Mouse (Mus musculus) midbrain, embryonic 11.5 days (tissue): ENCODE measurements around the gene Sema3g. TPM values are rescaled to one million over a fixed set of nuclear protein-coding genes. Genes with fewer than 3 reads are reported as not detected.

ENCODE experiments used
- ATAC-seq: fragments of 200-750 bp; cut with Nextera tagmentation; 2 replicates; pipeline ENCODE4 v1.8.0; 2017; ENCODE audit warnings: moderate TSS enrichment, moderate library complexity; ENCODE audit not compliant: low FRiP score
- DNase-seq: peaks from one replicate; pipeline ENCODE4 v3.0.0; 2015; ENCODE audit warnings: low spot score; ENCODE audit errors: missing footprints
- H3K27ac ChIP-seq: fragments of 300-500 bp; sonication (generic); 2 replicates; pipeline ENCODE4 v1.5.1; 2014; ENCODE audit warnings: low read depth, low read length
- H3K27me3 ChIP-seq: fragments of 300-500 bp; sonication (generic); 2 replicates; pipeline ENCODE4 v1.6.1; 2014; ENCODE audit warnings: mild to moderate bottlenecking, low read length, moderate library complexity, mixed read lengths; ENCODE audit not compliant: control insufficient read depth, insufficient read depth
- H3K36me3 ChIP-seq: fragments of 300-500 bp; sonication (generic); 2 replicates; pipeline ENCODE4 v1.6.1; 2014; ENCODE audit warnings: mild to moderate bottlenecking, low read length, moderate library complexity, mixed read lengths; ENCODE audit not compliant: control insufficient read depth, insufficient read depth
- H3K4me1 ChIP-seq: fragments of 300-500 bp; sonication (generic); 2 replicates; pipeline ENCODE4 v1.6.1; 2014; ENCODE audit warnings: low read length; ENCODE audit not compliant: control insufficient read depth, insufficient read depth
- H3K4me2 ChIP-seq: fragments of 300-500 bp; sonication (generic); 2 replicates; pipeline ENCODE4 v1.6.1; 2014; ENCODE audit warnings: mild to moderate bottlenecking, moderate library complexity
- H3K4me3 ChIP-seq: fragments of 300-500 bp; sonication (generic); 2 replicates; pipeline ENCODE4 v1.5.1; 2014; ENCODE audit warnings: low read depth, low read length
- H3K9ac ChIP-seq: fragments of 300-500 bp; sonication (generic); 2 replicates; pipeline ENCODE4 v1.6.1; 2014; ENCODE audit warnings: low read length
- H3K9me3 ChIP-seq: fragments of 300-500 bp; sonication (generic); 2 replicates; pipeline ENCODE4 v1.6.1; 2016; ENCODE audit warnings: low read length; ENCODE audit not compliant: control insufficient read depth
- WGBS: fragments of 180-500 bp; shearing (Covaris S2); extraction: QIAGEN DNeasy Blood & Tissue Kit; methylation state at CpG from one replicate; pipeline ENCODE4 v1.1.7; 2014; 5-methylcytosine and 5-hydroxymethylcytosine counted together
- polyA plus RNA-seq: library from polyadenylated mRNA; unstranded; fragments of >200 nt; fragmentation: Nextera tagmentation; extraction: Ambion mirVana; gene quantifications from 2 replicates; pipeline ENCODE4 v1.2.1, GENCODE M21; 2014

The Sema3g gene
- polyA plus RNA-seq, 1 experiment from 2014 or later = 0.37 TPM

- DNase-seq = peak; percentile 94
- peak overlapping the region; percentile 16; the same call in 1 of the 2 replicates for H3K4me3 ChIP-seq
- 14% methylated on average over 28 of the region's 28 CpGs for WGBS
- H3K36me3 ChIP-seq = no peaks in the 10 kb centered on the region
- H3K9me3 ChIP-seq = no peaks in the 10 kb centered on the region
- H3K27ac ChIP-seq = no peak overlapping the region; the same call in 1 of the 2 replicates
- no peaks in the 10 kb centered on the region for H3K27me3 ChIP-seq
- H3K9ac ChIP-seq = peak overlapping the region; percentile 28
- H3K4me1 ChIP-seq = peaks cover 21% of the 10 kb centered on the region
- peak; percentile 62 for ATAC-seq
- H3K4me2 ChIP-seq = peak overlapping the region; percentile 44
Measured at GRCm38 (mm10) chr14:31269456-31270100, 51.9 kb downstream of the Sema3g start.

DNA sequence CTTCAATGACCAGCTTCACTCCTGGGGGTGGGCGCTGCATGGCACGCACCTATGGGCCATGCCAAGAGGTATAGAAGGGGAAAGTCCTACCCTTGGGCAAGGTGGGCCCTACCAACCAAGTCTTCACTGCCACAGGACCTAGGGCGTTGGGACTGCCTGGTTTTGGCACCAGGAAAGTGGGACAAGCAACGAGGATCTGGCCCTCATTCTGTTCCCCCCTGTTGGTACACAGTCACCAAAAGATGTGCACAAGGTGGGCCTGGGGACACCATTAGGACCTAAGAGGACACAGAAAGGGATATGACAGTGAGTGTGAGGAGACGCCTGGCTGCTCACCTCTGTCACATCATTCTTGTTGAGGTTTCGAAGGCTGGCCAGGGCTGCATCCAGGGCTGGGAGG is 53.5 kb downstream of the Sema3g start:
- no peak overlapping the region for H3K4me2 ChIP-seq
- no peak overlapping the region for H3K4me3 ChIP-seq
- H3K36me3 ChIP-seq = no peaks in the 10 kb centered on the region
- WGBS = 93% methylated on average over 6 of the region's 6 CpGs
- no peak for DNase-seq
- H3K9me3 ChIP-seq = no peaks in the 10 kb centered on the region
- H3K4me1 ChIP-seq = peaks cover 21% of the 10 kb centered on the region
- H3K27me3 ChIP-seq = no peaks in the 10 kb centered on the region
- no peak overlapping the region for H3K9ac ChIP-seq
- no peak overlapping the region for H3K27ac ChIP-seq
- no peak for ATAC-seq

GRCm38 (mm10) chr14:31272164-31272563 is 54.5 kb downstream of the Sema3g start:
- Histone ChIP-seq H3K4me3 (no peak overlapping the region), H3K9ac (no peak overlapping the region), H3K27me3 (no peaks in the 10 kb centered on the region), H3K27ac (no peak overlapping the region), H3K4me1 (peaks cover 21% of the 10 kb centered on the region), H3K36me3 (no peaks in the 10 kb centered on the region), H3K4me2 (no peak overlapping the region), H3K9me3 (no peaks in the 10 kb centered on the region)
- DNase-seq (peak; percentile 98), ATAC-seq (peak; percentile 18; the same call in 1 of the 2 replicates)
- 22% methylated on average over 7 of the region's 7 CpGs for WGBS

Other genes with a start within 250 kb of the Sema3g start
- 63.4 and 68.3 TPM in 2 replicates for gene Glt8d1, start 216.5 kb upstream of the Sema3g start, polyA plus RNA-seq
- gene Spcs1, start 216.2 kb upstream of the Sema3g start, polyA plus RNA-seq = 269 and 301 TPM in 2 replicates
- 134 and 140 TPM in 2 replicates for gene Pbrm1, start 198.7 kb upstream of the Sema3g start, polyA plus RNA-seq
- 96.2 and 103 TPM in 2 replicates for gene Gnl3, start 198.7 kb upstream of the Sema3g start, polyA plus RNA-seq
- 54.7 and 56.2 TPM in 2 replicates for gene Smim4, start 88.9 kb upstream of the Sema3g start, polyA plus RNA-seq
- gene Nt5dc2, start 86.8 kb upstream of the Sema3g start, polyA plus RNA-seq = 457 and 520 TPM in 2 replicates
- 28.6 and 28.7 TPM in 2 replicates for gene Stab1, start 49.2 kb upstream of the Sema3g start, polyA plus RNA-seq
- gene Tnnc1, start 9.5 kb upstream of the Sema3g start, polyA plus RNA-seq = 0.40 and 0.80 TPM in 2 replicates
- 243 and 258 TPM in 2 replicates for gene Nisch, start 914 bp upstream of the Sema3g start, polyA plus RNA-seq
- gene Phf7, start 33.5 kb downstream of the Sema3g start, polyA plus RNA-seq = 12.5 and 14.3 TPM in 2 replicates
- 95.7 and 95.9 TPM in 2 replicates for gene Bap1, start 33.6 kb downstream of the Sema3g start, polyA plus RNA-seq
- gene Dnah1, start 106.0 kb downstream of the Sema3g start, polyA plus RNA-seq = 8.7 TPM in 2 replicates
- 45.5 and 48.6 TPM in 2 replicates for gene Capn7, start 118.8 kb downstream of the Sema3g start, polyA plus RNA-seq
- 15.3 and 15.8 TPM in 2 replicates for gene Sh3bp5, start 218.2 kb downstream of the Sema3g start, polyA plus RNA-seq